Mouse (Mus musculus): ENCODE measurements around the gene St3gal6.

DNA sequence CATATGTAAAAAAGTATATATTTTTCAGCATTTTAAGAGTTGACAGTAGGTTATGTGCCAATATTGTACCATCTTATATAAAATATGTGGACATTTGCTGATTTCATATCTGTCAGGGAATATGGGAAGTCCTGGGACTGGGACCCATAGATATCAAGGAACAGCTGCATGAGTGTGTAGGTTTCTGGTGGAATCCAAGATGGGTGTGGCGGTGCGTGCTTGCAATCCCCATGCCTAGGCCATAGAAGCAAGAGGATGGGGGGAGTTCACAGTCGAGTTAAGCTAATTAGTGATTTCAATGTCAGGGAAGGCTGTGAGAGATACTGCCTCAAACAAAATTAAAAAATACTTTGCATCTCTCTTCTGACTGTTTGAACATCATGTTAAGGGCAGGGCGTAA is 75.0 kb downstream of the St3gal6 start:
- TF ChIP-seq ZNF384 (IDR thresholded peaks at IDR 0.05; ENCODE audit: low read depth, low read length) (no peak), CHD2 (IDR thresholded peaks at IDR 0.05; ENCODE audit: low read depth, low read length) (no peak)
